Mouse (Mus musculus): ENCODE data around the gene Csnk1d.

DNA sequence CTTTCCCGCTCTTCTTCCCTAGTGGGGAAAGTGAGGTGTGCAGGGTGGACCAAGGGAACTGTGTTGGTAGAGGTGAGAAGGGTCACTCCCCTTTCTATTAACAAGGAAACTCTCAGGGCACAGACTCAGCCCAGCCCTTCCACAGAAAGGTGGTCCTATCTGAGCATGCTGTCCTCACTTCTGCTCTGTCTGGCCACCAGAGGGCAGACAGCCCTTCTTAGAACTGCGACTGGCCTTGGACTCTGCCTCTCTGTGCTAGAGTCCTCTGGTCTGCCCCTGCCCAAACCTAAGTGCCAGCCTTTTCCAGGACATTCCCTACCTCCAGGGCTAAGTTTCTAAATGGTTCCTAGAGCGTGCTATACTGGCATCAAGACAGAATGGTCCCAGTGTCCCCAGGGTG lies 26.6 kb upstream of the Csnk1d start:
- TF ChIP-seq GATA1 (IDR thresholded peaks at IDR 0.05; ENCODE audit: low read length), result no peak
- TF ChIP-seq TAL1 (IDR thresholded peaks at IDR 0.05; ENCODE audit: low read length), result no peak
